Mouse (Mus musculus): ENCODE data around the gene Lypd9. TPM values are rescaled to one million over a fixed set of nuclear protein-coding genes. Genes with fewer than 3 reads are reported as not detected.
"Not testable (repeated sequence)": the region's sequence is repeated elsewhere in the genome, so short reads cannot be mapped to it uniquely, and the experiment has no call there.

Gene Lypd9
- polyA plus RNA-seq (2014; fragmentation: Nextera tagmentation; extraction: Ambion mirVana), result not detected in 2 replicates

- Histone ChIP-seq H3K9me3 (ENCODE audit: control insufficient read depth, low read length) (no peaks in the 10 kb centered on the region), H3K36me3 (ENCODE audit: control insufficient read depth, insufficient read depth, low read length) (no peaks in the 10 kb centered on the region), H3K4me1 (ENCODE audit: control insufficient read depth, insufficient read depth, low read length) (no peaks in the 10 kb centered on the region), H3K27me3 (ENCODE audit: control insufficient read depth, insufficient read depth, low read length) (no peaks in the 10 kb centered on the region), H3K9ac (ENCODE audit: low read length) (no peak within 1 kb of the TSS), H3K4me3 (ENCODE audit: low read depth, low read length) (no peak within 1 kb of the TSS), H3K4me2 (ENCODE audit: low read depth) (no peak within 1 kb of the TSS), H3K27ac (ENCODE audit: low read depth, low read length) (no peak within 1 kb of the TSS)
- no peak for DNase-seq (ENCODE audit: low spot score)
- WGBS, result 94% methylated on average over 9 of the region's 9 CpGs
- no peak for ATAC-seq (ENCODE audit: insufficient read depth, low FRiP score, low TSS enrichment)
Observed at GRCm38 (mm10) chr11:58452759-58453158, at the start of gene Lypd9. Gene Lypd9 (minus strand): TSS chr11:58452923.

GRCm38 (mm10) chr11:58502472-58502871, 49.7 kb upstream of the Lypd9 start, which contains the start of gene Olfr331:
Gene Olfr331 (minus strand): TSS chr11:58502572.
- ATAC-seq (ENCODE audit: insufficient read depth, low FRiP score, low TSS enrichment); H3K9ac ChIP-seq (ENCODE audit: low read length); H3K27me3 ChIP-seq (ENCODE audit: control insufficient read depth, insufficient read depth, low read length); H3K27ac ChIP-seq (ENCODE audit: low read depth, low read length); H3K4me2 ChIP-seq (ENCODE audit: low read depth); H3K4me3 ChIP-seq (ENCODE audit: low read depth, low read length); DNase-seq (ENCODE audit: low spot score); H3K4me1 ChIP-seq (ENCODE audit: control insufficient read depth, insufficient read depth, low read length); H3K9me3 ChIP-seq (ENCODE audit: control insufficient read depth, low read length); H3K36me3 ChIP-seq (ENCODE audit: control insufficient read depth, insufficient read depth, low read length): not testable (repeated sequence)

- Histone ChIP-seq H3K9me3 (ENCODE audit: control insufficient read depth, low read length) (no peaks in the 10 kb centered on the region), H3K27me3 (ENCODE audit: control insufficient read depth, insufficient read depth, low read length) (no peaks in the 10 kb centered on the region), H3K4me2 (ENCODE audit: low read depth) (no peak overlapping the region), H3K4me1 (ENCODE audit: control insufficient read depth, insufficient read depth, low read length) (no peaks in the 10 kb centered on the region), H3K9ac (ENCODE audit: low read length) (no peak overlapping the region), H3K36me3 (ENCODE audit: control insufficient read depth, insufficient read depth, low read length) (no peaks in the 10 kb centered on the region), H3K4me3 (ENCODE audit: low read depth, low read length) (no peak overlapping the region), H3K27ac (ENCODE audit: low read depth, low read length) (no peak overlapping the region)
- no peak for DNase-seq (ENCODE audit: low spot score)
- WGBS, result 66% methylated on average over 3 of the region's 3 CpGs
- ATAC-seq (ENCODE audit: insufficient read depth, low FRiP score, low TSS enrichment), result no peak
Observed at GRCm38 (mm10) chr11:58499290-58499689, 46.6 kb upstream of the Lypd9 start.

- no peaks in the 10 kb centered on the region for H3K36me3 ChIP-seq (ENCODE audit: control insufficient read depth, insufficient read depth, low read length)
- no peaks in the 10 kb centered on the region for H3K4me1 ChIP-seq (ENCODE audit: control insufficient read depth, insufficient read depth, low read length)
- no peak overlapping the region for H3K27ac ChIP-seq (ENCODE audit: low read depth, low read length)
- DNase-seq (ENCODE audit: low spot score) (no peak), ATAC-seq (ENCODE audit: insufficient read depth, low FRiP score, low TSS enrichment) (no peak)
- H3K9ac ChIP-seq (ENCODE audit: low read length), result no peak overlapping the region
- 87% methylated on average over 9 of the region's 9 CpGs for WGBS
- H3K9me3 ChIP-seq (ENCODE audit: control insufficient read depth, low read length), result no peaks in the 10 kb centered on the region
- H3K27me3 ChIP-seq (ENCODE audit: control insufficient read depth, insufficient read depth, low read length), result no peaks in the 10 kb centered on the region
- H3K4me2 ChIP-seq (ENCODE audit: low read depth), result no peak overlapping the region
- no peak overlapping the region for H3K4me3 ChIP-seq (ENCODE audit: low read depth, low read length)
Observed at GRCm38 (mm10) chr11:58498761-58499160, 46.0 kb upstream of the Lypd9 start.

GRCm38 (mm10) chr11:58492455-58492854, 39.7 kb upstream of the Lypd9 start, which contains the start of gene Olfr332:
Gene Olfr332 (minus strand): TSS chr11:58492555.
- 88% methylated on average over 2 of the region's 2 CpGs for WGBS

GRCm38 (mm10) chr11:58462170-58462569, 9.4 kb upstream of the Lypd9 start, which contains the start of gene Olfr30:
Gene Olfr30 (minus strand): TSS chr11:58462270.
- H3K27ac ChIP-seq (ENCODE audit: low read depth, low read length), result no peak within 1 kb of the TSS
- H3K4me1 ChIP-seq (ENCODE audit: control insufficient read depth, insufficient read depth, low read length), result no peaks in the 10 kb centered on the region
- H3K9ac ChIP-seq (ENCODE audit: low read length), result no peak within 1 kb of the TSS
- DNase-seq (ENCODE audit: low spot score) (no peak), ATAC-seq (ENCODE audit: insufficient read depth, low FRiP score, low TSS enrichment) (no peak)
- H3K4me3 ChIP-seq (ENCODE audit: low read depth, low read length), result no peak within 1 kb of the TSS
- H3K4me2 ChIP-seq (ENCODE audit: low read depth), result no peak within 1 kb of the TSS
- no peaks in the 10 kb centered on the region for H3K36me3 ChIP-seq (ENCODE audit: control insufficient read depth, insufficient read depth, low read length)
- H3K9me3 ChIP-seq (ENCODE audit: control insufficient read depth, low read length), result no peaks in the 10 kb centered on the region
- no peaks in the 10 kb centered on the region for H3K27me3 ChIP-seq (ENCODE audit: control insufficient read depth, insufficient read depth, low read length)

More at GRCm38 (mm10) chr11:58492455-58492854, 39.7 kb upstream of the Lypd9 start, which contains the start of gene Olfr332:
- Histone ChIP-seq H3K9ac (ENCODE audit: low read length) (no peak within 1 kb of the TSS), H3K9me3 (ENCODE audit: control insufficient read depth, low read length) (no peaks in the 10 kb centered on the region), H3K4me1 (ENCODE audit: control insufficient read depth, insufficient read depth, low read length) (no peaks in the 10 kb centered on the region), H3K4me3 (ENCODE audit: low read depth, low read length) (no peak within 1 kb of the TSS), H3K36me3 (ENCODE audit: control insufficient read depth, insufficient read depth, low read length) (no peaks in the 10 kb centered on the region), H3K4me2 (ENCODE audit: low read depth) (no peak within 1 kb of the TSS), H3K27ac (ENCODE audit: low read depth, low read length) (no peak within 1 kb of the TSS), H3K27me3 (ENCODE audit: control insufficient read depth, insufficient read depth, low read length) (no peaks in the 10 kb centered on the region)
- ATAC-seq (ENCODE audit: insufficient read depth, low FRiP score, low TSS enrichment) (no peak), DNase-seq (ENCODE audit: low spot score) (no peak)

GRCm38 (mm10) chr11:58453592-58453991, 869 bp upstream of the Lypd9 start:
- no peak overlapping the region for H3K9ac ChIP-seq (ENCODE audit: low read length)
- no peaks in the 10 kb centered on the region for H3K4me1 ChIP-seq (ENCODE audit: control insufficient read depth, insufficient read depth, low read length)
- no peaks in the 10 kb centered on the region for H3K36me3 ChIP-seq (ENCODE audit: control insufficient read depth, insufficient read depth, low read length)
- no peak overlapping the region for H3K27ac ChIP-seq (ENCODE audit: low read depth, low read length)
- no peak overlapping the region for H3K4me3 ChIP-seq (ENCODE audit: low read depth, low read length)
- ATAC-seq (ENCODE audit: insufficient read depth, low FRiP score, low TSS enrichment) (no peak), DNase-seq (ENCODE audit: low spot score) (peak; percentile 24)
- 52% methylated on average over 4 of the region's 4 CpGs for WGBS
- no peaks in the 10 kb centered on the region for H3K27me3 ChIP-seq (ENCODE audit: control insufficient read depth, insufficient read depth, low read length)
- H3K9me3 ChIP-seq (ENCODE audit: control insufficient read depth, low read length), result no peaks in the 10 kb centered on the region
- no peak overlapping the region for H3K4me2 ChIP-seq (ENCODE audit: low read depth)

GRCm38 (mm10) chr11:58437866-58438265, 14.9 kb downstream of the Lypd9 start:
- Histone ChIP-seq H3K4me3 (ENCODE audit: low read depth, low read length) (no peak overlapping the region), H3K27me3 (ENCODE audit: control insufficient read depth, insufficient read depth, low read length) (no peaks in the 10 kb centered on the region), H3K4me2 (ENCODE audit: low read depth) (no peak overlapping the region), H3K9me3 (ENCODE audit: control insufficient read depth, low read length) (no peaks in the 10 kb centered on the region), H3K27ac (ENCODE audit: low read depth, low read length) (no peak overlapping the region), H3K36me3 (ENCODE audit: control insufficient read depth, insufficient read depth, low read length) (no peaks in the 10 kb centered on the region), H3K9ac (ENCODE audit: low read length) (no peak overlapping the region), H3K4me1 (ENCODE audit: control insufficient read depth, insufficient read depth, low read length) (no peaks in the 10 kb centered on the region)
- WGBS, result 33% methylated on average over 5 of the region's 5 CpGs
- DNase-seq (ENCODE audit: low spot score), result no peak
- ATAC-seq (ENCODE audit: insufficient read depth, low FRiP score, low TSS enrichment), result no peak

GRCm38 (mm10) chr11:58432259-58432658, 20.5 kb downstream of the Lypd9 start, which contains the start of gene Gm12253:
Gene Gm12253 (plus strand): TSS chr11:58432559.
- no peaks in the 10 kb centered on the region for H3K9me3 ChIP-seq (ENCODE audit: control insufficient read depth, low read length)
- H3K27me3 ChIP-seq (ENCODE audit: control insufficient read depth, insufficient read depth, low read length), result no peaks in the 10 kb centered on the region
- no peak within 1 kb of the TSS for H3K27ac ChIP-seq (ENCODE audit: low read depth, low read length)
- H3K4me1 ChIP-seq (ENCODE audit: control insufficient read depth, insufficient read depth, low read length), result no peaks in the 10 kb centered on the region
- ATAC-seq (ENCODE audit: insufficient read depth, low FRiP score, low TSS enrichment), result no peak
- H3K9ac ChIP-seq (ENCODE audit: low read length), result no peak within 1 kb of the TSS
- no peak within 1 kb of the TSS for H3K4me3 ChIP-seq (ENCODE audit: low read depth, low read length)
- WGBS, result 82% methylated on average over 3 of the region's 3 CpGs
- no peak for DNase-seq (ENCODE audit: low spot score)
- no peaks in the 10 kb centered on the region for H3K36me3 ChIP-seq (ENCODE audit: control insufficient read depth, insufficient read depth, low read length)
- H3K4me2 ChIP-seq (ENCODE audit: low read depth), result no peak within 1 kb of the TSS
